In genomic region chr17:29658249-29658648, GRCm38 (mm10) we compare ENCODE assay signal across 1 mouse cellular context.
TF ChIP-seq lines count a peak whose summit lies in the region.

No protein-coding gene starts in this region.

TF ChIP-seq in MEL, 35 proteins besides CTCF, POLR2A, EP300 and RAD21:
- TF ChIP-seq MAZ (IDR thresholded peaks at IDR 0.05; ENCODE audit: low read depth, low read length) = no peak
- peak; percentile 5; the same call in 1 of the 2 replicates for TF ChIP-seq MEF2A (IDR thresholded peaks at IDR 0.05; ENCODE audit: extremely low read depth, insufficient replicate concordance, low read depth, low read length, poor library complexity, severe bottlenecking)
- no peak for TF ChIP-seq CHD1 (IDR thresholded peaks at IDR 0.05; ENCODE audit: low read depth, low read length)
- peak; percentile 21; the same call in 1 of the 2 replicates for TF ChIP-seq SIN3A (IDR thresholded peaks at IDR 0.05; ENCODE audit: low read length)
- peak; percentile 59 for TF ChIP-seq TAL1 (IDR thresholded peaks at IDR 0.05; ENCODE audit: low read length)
- peak; percentile 96 for TF ChIP-seq ETS1 (IDR thresholded peaks at IDR 0.05; ENCODE audit: low read depth, low read length)
- TF ChIP-seq MAFK (IDR thresholded peaks at IDR 0.05; ENCODE audit: borderline replicate concordance, low read depth, low read length) = peak; percentile 73
- TF ChIP-seq GABPA (IDR thresholded peaks at IDR 0.05; ENCODE audit: low read depth, low read length) = peak; percentile 50; the same call in 1 of the 2 replicates
- no peak for TF ChIP-seq RCOR1 (IDR thresholded peaks at IDR 0.05; ENCODE audit: low read depth, low read length)
- peak; percentile 68 for TF ChIP-seq TCF12 (IDR thresholded peaks at IDR 0.05; ENCODE audit: low read depth, low read length)
- peak; percentile 75 for TF ChIP-seq GATA1 (IDR thresholded peaks at IDR 0.05; ENCODE audit: low read depth, low read length)
